11 mouse cellular contexts compared by ENCODE assay signal in the genomic region with DNA sequence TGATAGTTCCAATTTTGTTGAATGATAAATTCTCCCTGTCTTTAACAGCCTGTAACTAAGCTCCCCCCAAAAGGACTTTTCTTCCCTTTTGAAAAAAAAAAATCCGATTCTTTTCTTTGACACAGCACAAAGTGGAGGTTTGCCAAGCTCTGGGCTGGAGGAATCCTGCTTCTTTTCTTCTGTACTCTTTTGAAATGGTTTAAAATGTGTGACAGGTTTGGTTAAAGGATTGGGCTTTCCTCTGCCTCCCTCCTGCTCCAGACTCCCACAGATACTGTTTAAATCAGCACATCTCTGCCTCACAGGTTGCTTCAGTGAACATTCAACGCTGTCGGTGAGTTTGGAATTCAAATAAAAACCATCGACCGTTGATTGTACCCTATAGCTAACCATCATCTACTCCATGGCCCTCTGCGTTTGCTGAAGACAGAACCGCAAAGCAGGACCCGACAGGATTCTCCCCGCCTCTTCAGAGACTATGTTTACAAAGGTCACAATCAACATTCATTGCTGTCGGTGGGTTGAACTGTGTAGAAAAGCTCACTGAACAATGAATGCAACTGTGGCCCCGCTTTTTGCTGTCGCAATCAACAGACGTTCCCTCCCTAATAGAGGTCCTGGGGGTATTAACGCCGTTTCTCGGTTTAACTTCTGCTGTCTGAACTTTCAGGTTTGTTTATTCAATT.
DNase-seq lines count a peak whose midpoint lies in the region; ATAC-seq and TF ChIP-seq lines count a peak whose summit lies in the region.
"Had no signal": no experiment of that assay in that cellular context is flagged by ENCODE, and none has a peak within 500 bp of the region (broad histone marks: within the 10 kb centered on the region; RNA-seq: fewer than 3 reads in every experiment).

No protein-coding gene starts in this region.

- H3K27me3 ChIP-seq in testis, adult 2 months (ENCODE audit: control insufficient read depth, insufficient read depth, low read length) = no peaks in the 10 kb centered on the region
- H3K27me3 ChIP-seq in midbrain, embryonic 14.5 days (ENCODE audit: control insufficient read depth, insufficient read depth, low read length) = no peaks in the 10 kb centered on the region
- H3K27me3 ChIP-seq: intestine, embryonic 15.5 days; limb, embryonic 13.5 days had no signal

- no peak for TF ChIP-seq CTCF in testis, adult 2 months (IDR thresholded peaks at IDR 0.05; ENCODE audit: control insufficient read depth, insufficient read depth, insufficient replicate concordance, low read depth, low read length)

- WGBS in midbrain, embryonic 14.5 days = 23% methylated on average over 16 of the region's 16 CpGs

- 0 out of 2 replicates have a peak overlapping the region, but pooled peaks have one; percentile 1 for H3K4me2 ChIP-seq in midbrain, embryonic 14.5 days (ENCODE audit: low read length)
- H3K4me2 ChIP-seq: intestine, embryonic 15.5 days; limb, embryonic 13.5 days had no signal

- no peak for TF ChIP-seq POLR2A in testis, adult 2 months (IDR thresholded peaks at IDR 0.05; ENCODE audit: control insufficient read depth, low read depth, low read length)

- peak; percentile 33 to 34 for DNase-seq in cerebellum, postnatal 10 days
- no peak for DNase-seq in cerebellum, postnatal 36 days
- no peak for DNase-seq in testis, postnatal 10 days (ENCODE audit: low spot score)
- DNase-seq in midbrain, embryonic 14.5 days = peak; percentile 74
- no peak for DNase-seq in T-cell, adult 2 months (ENCODE audit: low spot score)
- no peak for DNase-seq in B cell, adult 2 months
- DNase-seq: kidney, postnatal 4 days had no signal

- H3K27ac ChIP-seq in testis, adult 2 months (ENCODE audit: control insufficient read depth, insufficient read depth, low read depth, low read length) = no peak overlapping the region
- peak overlapping the region; percentile 56 for H3K27ac ChIP-seq in midbrain, embryonic 14.5 days (replicated peaks; ENCODE audit: low read depth, low read length)
- H3K27ac ChIP-seq: intestine, embryonic 15.5 days; limb, embryonic 13.5 days had no signal

- peak; percentile 43; the same call in 1 of the 2 replicates for ATAC-seq in midbrain, embryonic 14.5 days (ENCODE audit: low FRiP score, low TSS enrichment)
- no peak for ATAC-seq in erythroid progenitor cell, adult 5-6 weeks (replicated peaks; ENCODE audit: low FRiP score, poor library complexity, severe bottlenecking)
- ATAC-seq: intestine, embryonic 15.5 days had no signal

- no peak overlapping the region for H3K9ac ChIP-seq in midbrain, embryonic 14.5 days (replicated peaks; ENCODE audit: low read length)
- H3K9ac ChIP-seq: intestine, embryonic 15.5 days; limb, embryonic 13.5 days had no signal

- H3K9me3 ChIP-seq in midbrain, embryonic 14.5 days (ENCODE audit: control insufficient read depth, low read length) = no peaks in the 10 kb centered on the region
- H3K9me3 ChIP-seq: intestine, embryonic 15.5 days; limb, embryonic 13.5 days had no signal

- H3K4me3 ChIP-seq in testis, adult 2 months (ENCODE audit: control insufficient read depth, low read depth, low read length) = peak overlapping the region; percentile 64
- no peak overlapping the region for H3K4me3 ChIP-seq in midbrain, embryonic 14.5 days (replicated peaks; ENCODE audit: low read depth, low read length)
- H3K4me3 ChIP-seq: intestine, embryonic 15.5 days; limb, embryonic 13.5 days had no signal

- H3K4me1 ChIP-seq in testis, adult 2 months (ENCODE audit: control insufficient read depth, insufficient read depth, low read length) = no peaks in the 10 kb centered on the region; the same call in 1 of the 2 replicates
- H3K4me1 ChIP-seq in midbrain, embryonic 14.5 days (ENCODE audit: control insufficient read depth, insufficient read depth, low read length) = peaks cover 3% of the 10 kb centered on the region
- H3K4me1 ChIP-seq: intestine, embryonic 15.5 days had no signal

- no peaks in the 10 kb centered on the region for H3K36me3 ChIP-seq in testis, adult 2 months (ENCODE audit: control insufficient read depth, insufficient read depth, low read length)
- H3K36me3 ChIP-seq in midbrain, embryonic 14.5 days (ENCODE audit: control insufficient read depth, insufficient read depth, low read length) = peaks cover 17% of the 10 kb centered on the region; the same call in 1 of the 2 replicates
- H3K36me3 ChIP-seq: intestine, embryonic 15.5 days had no signal

Comparison
In these comparisons a context has a peak if more than half of its experiments do, and no peak if none do; other contexts are left out.
1. DNase-seq: peak in cerebellum, postnatal 10 days (2 of 2) and midbrain, embryonic 14.5 days (single experiment); none in cerebellum, postnatal 36 days (0 of 2), testis, postnatal 10 days (single experiment), T-cell, adult 2 months (single experiment) and B cell, adult 2 months (0 of 2).